Mouse (Mus musculus) heart, embryonic 13.5 days (tissue): Measurements from ENCODE around the gene Atxn7. TPM values are rescaled to one million over a fixed set of nuclear protein-coding genes. Genes with fewer than 3 reads are reported as not detected.
"Not testable (repeated sequence)": the region's sequence is repeated elsewhere in the genome, so short reads cannot be mapped to it uniquely, and the experiment has no call there.

Experiments used
- ATAC-seq: fragments of 200-750 bp; cut with Nextera tagmentation; 2 replicates; pipeline ENCODE4 v1.8.0; 2017; ENCODE audit warnings: moderate TSS enrichment; ENCODE audit not compliant: insufficient number of reproducible peaks, low FRiP score, low TSS enrichment; ENCODE audit errors: extremely low read depth
- H3K27ac ChIP-seq: fragments of 300-500 bp; sonication (generic); replicated peaks from 2 replicates; pipeline ENCODE4 v1.5.1; 2015; ENCODE audit warnings: moderate library complexity, mild to moderate bottlenecking, inconsistent platforms
- H3K27me3 ChIP-seq: fragments of 300-500 bp; sonication (generic); replicated peaks from 2 replicates; pipeline ENCODE4 v1.6.1; 2015; ENCODE audit warnings: mild to moderate bottlenecking, inconsistent platforms
- H3K36me3 ChIP-seq: fragments of 300-500 bp; sonication (generic); 2 replicates; pipeline ENCODE4 v1.6.1; 2015; ENCODE audit warnings: mild to moderate bottlenecking, inconsistent platforms
- H3K4me1 ChIP-seq: fragments of 300-500 bp; sonication (generic); 2 replicates; pipeline ENCODE4 v1.6.1; 2015; ENCODE audit warnings: inconsistent platforms
- H3K4me2 ChIP-seq: fragments of 300-500 bp; sonication (generic); 2 replicates; pipeline ENCODE4 v1.6.1; 2015; ENCODE audit warnings: inconsistent platforms, mild to moderate bottlenecking, moderate library complexity
- H3K4me3 ChIP-seq: fragments of 300-500 bp; sonication (generic); 2 replicates; pipeline ENCODE4 v1.5.1; 2015; ENCODE audit warnings: moderate library complexity, mild to moderate bottlenecking, inconsistent platforms
- H3K9ac ChIP-seq: fragments of 300-500 bp; sonication (generic); 2 replicates; pipeline ENCODE4 v1.6.1; 2015; ENCODE audit warnings: inconsistent platforms, mild to moderate bottlenecking, moderate library complexity
- H3K9me3 ChIP-seq: fragments of 300-500 bp; sonication (generic); 2 replicates; pipeline ENCODE4 v1.6.1; 2016; ENCODE audit warnings: inconsistent platforms
- WGBS: fragments of 180-500 bp; shearing (Covaris S2); methylation state at CpG from one replicate; pipeline ENCODE4 v1.1.7; 2015; ENCODE audit warnings: mixed read lengths; 5-methylcytosine and 5-hydroxymethylcytosine counted together
- polyA plus RNA-seq: library from polyadenylated mRNA; unstranded; fragments of >200 nt; fragmentation: Nextera tagmentation; extraction: Ambion mirVana; gene quantifications from 2 replicates; pipeline ENCODE4 v1.2.1, GENCODE M21; 2015

Atxn7 gene
- 2.7 and 3.1 TPM in 2 replicates for polyA plus RNA-seq

DNA sequence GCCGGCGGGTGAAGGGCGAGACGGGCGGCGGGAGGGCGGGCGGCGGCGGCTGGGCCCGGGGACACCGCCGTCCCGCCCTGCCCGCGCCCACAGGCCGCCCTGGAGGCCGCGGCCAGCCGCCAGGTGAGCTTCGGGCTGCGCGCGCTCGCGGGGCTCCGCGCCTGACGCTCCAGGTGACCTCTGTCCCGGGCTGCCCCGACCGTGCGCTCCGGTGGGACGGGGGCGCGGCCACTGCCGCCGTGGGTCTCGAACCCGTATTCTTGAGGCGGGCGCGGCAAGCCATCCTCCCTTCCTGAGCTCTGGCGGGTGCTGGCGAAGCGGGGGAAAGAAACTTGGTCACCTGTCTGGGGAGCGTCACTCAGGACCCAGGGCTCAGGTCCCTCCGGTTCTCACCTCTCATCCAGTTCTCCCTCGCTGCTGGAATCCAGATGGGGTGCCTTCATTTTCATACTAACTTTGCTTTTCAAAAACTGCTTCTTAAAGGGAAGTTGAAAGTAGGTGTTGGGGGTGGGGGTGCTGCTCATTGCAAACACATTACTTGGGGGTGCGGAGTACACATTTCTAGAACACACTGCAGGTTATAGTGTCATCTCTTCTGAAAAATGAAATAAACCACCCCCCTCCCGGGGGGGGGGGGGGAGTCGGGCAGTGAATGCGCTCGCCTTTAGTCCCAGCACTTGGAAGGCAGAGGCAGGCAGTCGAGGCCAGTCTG, at the start of gene Atxn7, which contains the start of gene Thoc7:
Gene Atxn7 (plus strand): TSS at position 40 of the 712 bp plus-strand sequence.
Gene Thoc7 (minus strand): TSS at position 452 of the 712 bp plus-strand sequence.
- Histone ChIP-seq H3K27ac (peak within 1 kb of the TSS; percentile 86), H3K4me2 (peak within 1 kb of the TSS; percentile 75), H3K27me3 (peaks cover 9% of the 10 kb centered on the region), H3K9ac (peak within 1 kb of the TSS; percentile 98), H3K9me3 (no peaks in the 10 kb centered on the region), H3K4me1 (peaks cover 25% of the 10 kb centered on the region), H3K36me3 (no peaks in the 10 kb centered on the region; the same call in 1 of the 2 replicates), H3K4me3 (peak within 1 kb of the TSS; percentile 96)
- WGBS, result 3% methylated on average over 35 of the region's 56 CpGs
- ATAC-seq, result peak; percentile 52; the same call in 1 of the 2 replicates

GRCm38 (mm10) chr14:13914387-13915082, 46.7 kb upstream of the Atxn7 start, which contains the start of gene Gm281:
TSS of gene Gm281 (minus strand) at chr14:13914478.
- ATAC-seq, result no peak
- H3K36me3 ChIP-seq, result no peaks in the 10 kb centered on the region
- WGBS, result 31% methylated on average over 1 of the region's 1 CpGs
- H3K4me3 ChIP-seq, result no peak within 1 kb of the TSS
- no peaks in the 10 kb centered on the region for H3K4me1 ChIP-seq
- no peaks in the 10 kb centered on the region for H3K27me3 ChIP-seq
- no peak within 1 kb of the TSS for H3K27ac ChIP-seq
- no peak within 1 kb of the TSS for H3K9ac ChIP-seq
- no peaks in the 10 kb centered on the region for H3K9me3 ChIP-seq
- no peak within 1 kb of the TSS for H3K4me2 ChIP-seq

GRCm38 (mm10) chr14:13915207-13915606, 46.0 kb upstream of the Atxn7 start:
- Histone ChIP-seq H3K36me3 (no peaks in the 10 kb centered on the region), H3K4me1 (no peaks in the 10 kb centered on the region), H3K9me3 (no peaks in the 10 kb centered on the region), H3K27ac (no peak overlapping the region), H3K4me3 (no peak overlapping the region), H3K27me3 (no peaks in the 10 kb centered on the region), H3K4me2 (no peak overlapping the region), H3K9ac (no peak overlapping the region)
- 66% methylated on average over 4 of the region's 4 CpGs for WGBS
- no peak for ATAC-seq

GRCm38 (mm10) chr14:13917208-13917607, 44.0 kb upstream of the Atxn7 start:
- Histone ChIP-seq H3K9ac (no peak overlapping the region), H3K4me1 (no peaks in the 10 kb centered on the region), H3K27ac (no peak overlapping the region), H3K9me3 (no peaks in the 10 kb centered on the region), H3K4me3 (no peak overlapping the region), H3K27me3 (no peaks in the 10 kb centered on the region), H3K36me3 (no peaks in the 10 kb centered on the region), H3K4me2 (no peak overlapping the region)
- no peak for ATAC-seq
- WGBS, result 80% methylated on average over 10 of the region's 10 CpGs

DNA sequence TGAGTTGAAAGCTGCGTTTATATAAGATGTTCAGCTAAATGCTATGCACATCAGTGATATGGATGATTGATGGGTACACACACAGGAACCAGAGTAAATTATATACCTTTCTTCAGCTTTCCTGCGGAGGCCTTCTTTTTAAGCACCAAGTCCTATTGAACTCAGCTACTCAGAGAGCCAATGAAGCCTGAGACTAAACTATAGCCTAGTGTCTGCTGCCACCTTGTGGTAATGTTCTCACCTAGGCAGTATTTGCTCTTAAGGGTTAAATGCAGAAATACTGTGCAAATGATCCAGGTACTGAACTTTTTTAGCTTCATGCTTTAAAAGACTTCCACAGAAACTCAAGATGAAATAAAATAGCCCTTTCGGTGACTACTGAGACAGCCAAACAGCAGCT, 43.6 kb upstream of the Atxn7 start:
- Histone ChIP-seq H3K4me2 (no peak overlapping the region), H3K9me3 (no peaks in the 10 kb centered on the region), H3K4me3 (no peak overlapping the region), H3K4me1 (no peaks in the 10 kb centered on the region), H3K27me3 (no peaks in the 10 kb centered on the region), H3K36me3 (no peaks in the 10 kb centered on the region), H3K9ac (no peak overlapping the region), H3K27ac (no peak overlapping the region)
- 33% methylated on average over 3 of the region's 3 CpGs for WGBS
- ATAC-seq, result no peak

DNA sequence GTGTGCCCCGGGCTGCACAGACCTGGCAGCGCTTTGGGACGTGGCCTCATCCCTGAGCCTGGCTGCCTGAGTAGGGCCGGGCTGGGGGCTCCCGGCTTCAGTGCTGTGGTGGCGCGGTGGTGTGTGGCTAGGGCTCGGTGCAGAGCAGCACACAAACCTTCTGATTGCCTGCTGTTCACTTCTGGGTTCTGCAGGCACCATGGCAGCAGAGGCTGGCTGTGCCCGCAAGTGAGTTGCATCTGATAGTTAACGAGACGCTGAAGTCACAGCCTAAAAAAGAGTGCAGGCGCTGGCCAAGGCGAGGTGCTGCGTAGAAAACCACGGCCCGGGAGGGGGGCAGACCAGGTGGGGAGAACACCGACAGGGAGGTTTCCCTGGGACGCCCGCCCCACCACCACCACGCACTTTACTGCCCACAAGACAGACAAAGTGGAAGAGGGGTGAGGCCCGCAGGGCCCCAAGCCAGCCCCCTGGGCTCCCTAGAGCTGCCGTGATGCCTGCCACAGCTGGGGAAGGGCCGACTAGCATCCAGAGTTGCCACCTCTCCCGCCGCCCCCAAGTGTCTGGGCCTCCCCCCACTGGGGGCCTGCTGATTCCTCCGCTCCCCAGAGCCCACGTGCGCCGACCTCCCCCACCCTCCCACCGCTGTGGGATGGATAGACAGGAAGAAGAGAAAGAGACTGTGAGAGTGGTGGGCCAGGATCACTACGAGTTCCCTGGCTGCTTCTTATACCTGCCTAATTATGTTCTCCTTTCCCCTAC, 27.8 kb upstream of the Atxn7 start:
- Histone ChIP-seq H3K4me3 (peak overlapping the region; percentile 58), H3K36me3 (no peaks in the 10 kb centered on the region), H3K9me3 (peaks cover 13% of the 10 kb centered on the region), H3K27ac (no peak overlapping the region), H3K9ac (peak overlapping the region; percentile 79), H3K4me1 (peaks cover 9% of the 10 kb centered on the region; the same call in 1 of the 2 replicates), H3K4me2 (peak overlapping the region; percentile 87), H3K27me3 (no peaks in the 10 kb centered on the region)
- ATAC-seq, result no peak
- WGBS, result 16% methylated on average over 27 of the region's 31 CpGs

GRCm38 (mm10) chr14:13934052-13934371, 27.2 kb upstream of the Atxn7 start:
- H3K4me3 ChIP-seq, result peak overlapping the region; percentile 58
- peaks cover 9% of the 10 kb centered on the region; the same call in 1 of the 2 replicates for H3K4me1 ChIP-seq
- WGBS, result 42% methylated on average over 5 of the region's 5 CpGs
- no peaks in the 10 kb centered on the region for H3K27me3 ChIP-seq
- no peak for ATAC-seq
- H3K9me3 ChIP-seq, result peaks cover 13% of the 10 kb centered on the region
- peak overlapping the region; percentile 79 for H3K9ac ChIP-seq
- H3K36me3 ChIP-seq, result no peaks in the 10 kb centered on the region
- no peak overlapping the region for H3K27ac ChIP-seq
- peak overlapping the region; percentile 87 for H3K4me2 ChIP-seq

- H3K36me3 ChIP-seq, result peaks cover 35% of the 10 kb centered on the region
- H3K4me3 ChIP-seq, result no peak overlapping the region
- H3K27ac ChIP-seq, result no peak overlapping the region
- H3K4me1 ChIP-seq, result no peaks in the 10 kb centered on the region
- H3K4me2 ChIP-seq, result no peak overlapping the region
- H3K9ac ChIP-seq, result no peak overlapping the region
- H3K27me3 ChIP-seq, result no peaks in the 10 kb centered on the region
- H3K9me3 ChIP-seq, result no peaks in the 10 kb centered on the region
- WGBS, result 82% methylated on average over 4 of the region's 4 CpGs
- ATAC-seq, result no peak
These were observed 16.6 kb upstream of the Atxn7 start for GRCm38 (mm10) chr14:13944686-13945085.

DNA sequence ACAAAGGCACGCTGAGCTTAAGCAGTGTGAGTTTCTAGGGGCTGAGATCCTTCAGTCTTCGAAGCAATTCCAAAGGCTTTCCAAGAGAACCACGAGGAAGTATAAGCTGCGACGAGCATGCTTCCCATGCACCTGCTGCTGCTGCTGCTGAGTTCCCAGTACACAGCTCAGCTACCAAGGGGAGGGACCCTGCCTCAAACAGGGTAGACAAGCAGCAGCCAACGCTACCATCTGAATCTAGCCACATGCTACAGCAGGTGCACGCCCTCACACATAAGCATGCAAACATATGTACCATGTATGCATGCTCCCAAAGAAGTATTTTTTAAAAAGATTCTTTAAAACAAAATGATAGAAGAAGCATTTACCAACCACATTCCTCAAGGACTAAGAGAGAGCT, 12.9 kb upstream of the Atxn7 start:
- Histone ChIP-seq H3K36me3 (peaks cover 64% of the 10 kb centered on the region), H3K27ac (no peak overlapping the region), H3K27me3 (no peaks in the 10 kb centered on the region), H3K9me3 (no peaks in the 10 kb centered on the region), H3K4me1 (peaks cover 2% of the 10 kb centered on the region; the same call in 1 of the 2 replicates), H3K9ac (no peak overlapping the region), H3K4me2 (no peak overlapping the region), H3K4me3 (no peak overlapping the region)
- no peak for ATAC-seq
- WGBS, result 91% methylated on average over 7 of the region's 7 CpGs

DNA sequence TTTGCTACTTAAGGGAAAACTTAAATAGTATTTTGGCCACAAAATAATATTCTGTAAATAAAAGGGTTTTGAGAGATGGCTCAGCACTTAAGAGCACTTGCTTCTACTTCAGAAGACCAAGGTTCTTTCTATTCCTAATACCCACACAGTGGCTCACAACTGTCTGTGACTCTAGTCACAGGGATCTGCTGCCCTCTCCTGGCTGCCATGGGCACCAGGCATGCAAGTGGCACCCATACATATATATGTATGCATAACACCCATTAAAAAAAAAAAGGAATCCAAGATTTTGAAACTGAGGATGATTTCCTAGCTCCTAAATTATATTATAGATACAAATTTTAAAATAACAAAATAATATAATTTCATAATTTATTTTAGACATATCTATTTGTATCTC, 10.8 kb upstream of the Atxn7 start:
- no peak for ATAC-seq
- Histone ChIP-seq H3K9ac (no peak overlapping the region), H3K27me3 (no peaks in the 10 kb centered on the region), H3K4me2 (no peak overlapping the region), H3K9me3 (no peaks in the 10 kb centered on the region), H3K36me3 (peaks cover 77% of the 10 kb centered on the region), H3K4me1 (peaks cover 3% of the 10 kb centered on the region; the same call in 1 of the 2 replicates), H3K27ac (no peak overlapping the region), H3K4me3 (no peak overlapping the region)

GRCm38 (mm10) chr14:13952151-13952550, 9.1 kb upstream of the Atxn7 start:
- not testable (repeated sequence) for H3K27ac ChIP-seq, H3K9me3 ChIP-seq, H3K27me3 ChIP-seq, ATAC-seq, H3K4me1 ChIP-seq, H3K9ac ChIP-seq, H3K4me3 ChIP-seq, H3K4me2 ChIP-seq
- peaks cover 76% of the 10 kb centered on the region for H3K36me3 ChIP-seq
- WGBS, result 88% methylated on average over 3 of the region's 3 CpGs
